Mouse (Mus musculus) heart, embryonic 11.5 days (tissue): ENCODE data around the gene Ctsf. TPM values are rescaled to one million over a fixed set of nuclear protein-coding genes. Genes with fewer than 3 reads are reported as not detected.

Experiments used
- ATAC-seq: fragments of 200-750 bp; cut with Nextera tagmentation; replicated peaks from 2 replicates; pipeline ENCODE4 v1.8.0; 2017; ENCODE audit warnings: moderate library complexity; ENCODE audit not compliant: insufficient number of reproducible peaks, low FRiP score, low TSS enrichment
- H3K27ac ChIP-seq: fragments of 300-500 bp; sonication (generic); 2 replicates; pipeline ENCODE4 v1.5.1; 2014; ENCODE audit warnings: mild to moderate bottlenecking, low read depth, low read length
- H3K27me3 ChIP-seq: fragments of 300-500 bp; sonication (generic); 2 replicates; pipeline ENCODE4 v1.6.1; 2014; ENCODE audit warnings: mild to moderate bottlenecking, low read length, mixed read lengths; ENCODE audit not compliant: control insufficient read depth, insufficient read depth
- H3K36me3 ChIP-seq: fragments of 300-500 bp; sonication (generic); 2 replicates; pipeline ENCODE4 v1.6.1; 2014; ENCODE audit warnings: mild to moderate bottlenecking, low read length, moderate library complexity, mixed read lengths; ENCODE audit not compliant: control insufficient read depth, insufficient read depth
- H3K4me1 ChIP-seq: fragments of 300-500 bp; sonication (generic); 2 replicates; pipeline ENCODE4 v1.6.1; 2014; ENCODE audit warnings: low read length; ENCODE audit not compliant: control insufficient read depth, insufficient read depth
- H3K4me2 ChIP-seq: fragments of 300-500 bp; sonication (generic); 2 replicates; pipeline ENCODE4 v1.6.1; 2014; ENCODE audit warnings: mild to moderate bottlenecking, moderate library complexity
- H3K4me3 ChIP-seq: fragments of 300-500 bp; sonication (generic); 2 replicates; pipeline ENCODE4 v1.5.1; 2014; ENCODE audit warnings: low read depth, low read length
- H3K9ac ChIP-seq: fragments of 300-500 bp; sonication (generic); 2 replicates; pipeline ENCODE4 v1.6.1; 2014; ENCODE audit warnings: mild to moderate bottlenecking, low read depth, low read length, moderate library complexity
- H3K9me3 ChIP-seq: fragments of 300-500 bp; sonication (generic); replicated peaks from 2 replicates; pipeline ENCODE4 v1.6.1; 2016; ENCODE audit warnings: low read length; ENCODE audit not compliant: control insufficient read depth
- WGBS: fragments of 180-500 bp; shearing (Covaris S2); extraction: QIAGEN DNeasy Blood & Tissue Kit; methylation state at CpG from one replicate; pipeline ENCODE4 v1.1.7; 2014; ENCODE audit not compliant: insufficient replicate concordance; 5-methylcytosine and 5-hydroxymethylcytosine counted together
- polyA plus RNA-seq: library from polyadenylated mRNA; unstranded; fragments of >200 nt; fragmentation: Nextera tagmentation; extraction: Ambion mirVana; gene quantifications from 2 replicates; pipeline ENCODE4 v1.2.1, GENCODE M21; 2014

The Ctsf gene
- polyA plus RNA-seq, 1 experiment from 2014 or later: 23.3 TPM

GRCm38 (mm10) chr19:4840848-4841247 lies 14.1 kb upstream of the Ctsf start:
- 71% methylated on average over 9 of the region's 9 CpGs for WGBS
- Histone ChIP-seq H3K27ac (no peak overlapping the region), H3K4me2 (no peak overlapping the region), H3K36me3 (no peaks in the 10 kb centered on the region), H3K9me3 (no peaks in the 10 kb centered on the region), H3K9ac (no peak overlapping the region), H3K27me3 (peaks cover 27% of the 10 kb centered on the region), H3K4me1 (peaks cover 11% of the 10 kb centered on the region; the same call in 1 of the 2 replicates), H3K4me3 (no peak overlapping the region)
- ATAC-seq: no peak

DNA sequence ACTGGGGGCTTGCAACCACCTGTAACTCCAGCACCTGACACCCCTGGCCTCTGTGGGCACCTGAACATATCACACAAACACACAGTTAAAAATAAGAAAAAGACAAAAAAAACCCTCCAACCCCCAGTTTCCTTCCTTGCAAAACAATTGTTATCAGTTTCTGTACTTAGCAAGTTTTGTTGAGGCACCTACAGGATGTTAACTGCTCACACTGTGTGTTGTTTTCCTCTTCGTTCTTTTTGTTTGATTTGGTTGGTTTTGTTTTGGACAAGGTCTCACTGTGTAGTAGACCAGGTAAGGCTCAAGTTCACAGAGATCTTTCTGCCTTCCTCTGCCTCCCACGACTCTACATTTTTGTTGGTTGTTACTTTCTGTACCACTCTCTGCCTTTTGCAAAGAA lies 12.3 kb upstream of the Ctsf start:
- no peak overlapping the region for H3K27ac ChIP-seq
- H3K4me3 ChIP-seq: no peak overlapping the region
- H3K4me1 ChIP-seq: peaks cover 11% of the 10 kb centered on the region; the same call in 1 of the 2 replicates
- H3K36me3 ChIP-seq: no peaks in the 10 kb centered on the region
- H3K9ac ChIP-seq: no peak overlapping the region
- H3K9me3 ChIP-seq: no peaks in the 10 kb centered on the region
- ATAC-seq: no peak
- no peak overlapping the region for H3K4me2 ChIP-seq
- 43% methylated on average over 2 of the region's 2 CpGs for WGBS
- peaks cover 27% of the 10 kb centered on the region for H3K27me3 ChIP-seq

DNA sequence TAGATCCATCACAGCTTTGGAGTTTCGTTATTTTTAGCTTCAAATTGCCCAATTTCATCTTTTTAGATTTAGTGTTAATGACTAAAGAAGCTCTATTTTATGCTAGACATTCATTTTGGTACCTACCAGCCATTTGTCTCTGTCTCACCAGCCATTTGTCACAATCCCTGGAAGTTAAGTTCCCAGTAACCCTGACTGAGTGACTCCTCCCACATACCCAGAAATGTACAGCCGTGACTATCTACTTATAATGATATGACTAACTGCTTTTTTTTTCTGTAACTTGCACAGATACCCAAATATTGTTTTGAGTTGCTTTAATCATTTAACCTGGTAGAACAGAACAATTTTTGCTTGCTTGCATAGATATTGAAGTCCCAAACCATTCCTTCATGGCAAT lies 9.1 kb upstream of the Ctsf start:
- Histone ChIP-seq H3K4me1 (no peaks in the 10 kb centered on the region), H3K9me3 (no peaks in the 10 kb centered on the region), H3K36me3 (no peaks in the 10 kb centered on the region), H3K4me3 (no peak overlapping the region), H3K27ac (no peak overlapping the region), H3K4me2 (no peak overlapping the region), H3K9ac (no peak overlapping the region), H3K27me3 (peaks cover 17% of the 10 kb centered on the region)
- ATAC-seq: no peak
- WGBS: 57% methylated on average over 2 of the region's 2 CpGs

DNA sequence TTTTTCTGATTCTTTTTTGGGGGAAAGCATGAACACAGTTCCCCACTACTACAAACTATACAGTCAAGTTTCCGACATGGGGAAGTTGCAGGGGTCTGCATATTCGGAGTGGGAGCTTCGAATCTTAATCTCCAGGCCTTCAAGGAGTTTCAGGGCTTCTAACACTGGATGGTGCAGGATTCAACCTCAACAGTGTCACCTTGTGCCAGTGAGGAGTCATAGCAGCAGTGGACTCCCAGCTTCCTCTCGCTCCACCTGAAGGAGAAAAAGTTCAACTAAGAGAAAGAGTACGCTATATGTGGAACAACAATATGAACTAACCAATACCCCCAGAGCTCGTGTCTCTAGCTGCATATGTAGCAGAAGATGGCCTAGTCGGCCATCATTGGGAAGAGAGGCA lies 7.4 kb upstream of the Ctsf start:
- H3K4me3 ChIP-seq: no peak overlapping the region
- H3K9me3 ChIP-seq: no peaks in the 10 kb centered on the region
- no peak overlapping the region for H3K4me2 ChIP-seq
- H3K27me3 ChIP-seq: peaks cover 2% of the 10 kb centered on the region; the same call in 1 of the 2 replicates
- no peaks in the 10 kb centered on the region for H3K4me1 ChIP-seq
- no peak overlapping the region for H3K9ac ChIP-seq
- WGBS: 38% methylated on average over 7 of the region's 7 CpGs
- no peaks in the 10 kb centered on the region for H3K36me3 ChIP-seq
- no peak for ATAC-seq
- H3K27ac ChIP-seq: no peak overlapping the region

GRCm38 (mm10) chr19:4849800-4850199 lies 5.1 kb upstream of the Ctsf start:
- no peak for ATAC-seq
- WGBS: 61% methylated on average over 4 of the region's 4 CpGs

DNA sequence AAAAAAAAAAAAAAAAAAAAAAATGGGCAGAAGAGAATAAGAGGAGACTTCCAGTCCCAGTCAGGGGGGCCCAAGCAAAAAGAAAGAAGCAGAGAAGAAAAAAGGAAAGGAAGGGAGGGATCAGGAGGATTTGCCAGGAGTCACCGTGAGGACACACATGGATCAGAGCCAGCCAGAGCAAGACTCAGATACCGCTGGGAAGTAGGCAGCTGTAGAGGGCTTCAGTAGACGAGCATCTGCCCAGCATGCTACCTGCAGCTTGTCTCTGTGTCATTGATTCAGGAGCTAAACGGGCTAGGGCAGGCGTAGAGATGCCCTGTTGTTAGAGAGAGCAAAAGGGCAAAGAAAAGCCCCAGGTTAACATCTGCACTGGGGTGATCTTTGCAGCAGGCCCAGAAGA lies 4.6 kb upstream of the Ctsf start:
- no peaks in the 10 kb centered on the region; the same call in 1 of the 2 replicates for H3K4me1 ChIP-seq
- no peak overlapping the region for H3K4me3 ChIP-seq
- no peak overlapping the region for H3K9ac ChIP-seq
- H3K27ac ChIP-seq: no peak overlapping the region
- WGBS: 48% methylated on average over 5 of the region's 5 CpGs
- no peaks in the 10 kb centered on the region for H3K36me3 ChIP-seq
- ATAC-seq: no peak
- H3K9me3 ChIP-seq: no peaks in the 10 kb centered on the region
- peaks cover 2% of the 10 kb centered on the region; the same call in 1 of the 2 replicates for H3K27me3 ChIP-seq
- H3K4me2 ChIP-seq: no peak overlapping the region

More at GRCm38 (mm10) chr19:4849800-4850199, 5.1 kb upstream of the Ctsf start:
- H3K4me3 ChIP-seq: no peak overlapping the region
- no peak overlapping the region for H3K9ac ChIP-seq
- no peaks in the 10 kb centered on the region for H3K9me3 ChIP-seq
- no peaks in the 10 kb centered on the region; the same call in 1 of the 2 replicates for H3K4me1 ChIP-seq
- peaks cover 2% of the 10 kb centered on the region; the same call in 1 of the 2 replicates for H3K27me3 ChIP-seq
- no peak overlapping the region for H3K27ac ChIP-seq
- no peaks in the 10 kb centered on the region for H3K36me3 ChIP-seq
- H3K4me2 ChIP-seq: no peak overlapping the region

DNA sequence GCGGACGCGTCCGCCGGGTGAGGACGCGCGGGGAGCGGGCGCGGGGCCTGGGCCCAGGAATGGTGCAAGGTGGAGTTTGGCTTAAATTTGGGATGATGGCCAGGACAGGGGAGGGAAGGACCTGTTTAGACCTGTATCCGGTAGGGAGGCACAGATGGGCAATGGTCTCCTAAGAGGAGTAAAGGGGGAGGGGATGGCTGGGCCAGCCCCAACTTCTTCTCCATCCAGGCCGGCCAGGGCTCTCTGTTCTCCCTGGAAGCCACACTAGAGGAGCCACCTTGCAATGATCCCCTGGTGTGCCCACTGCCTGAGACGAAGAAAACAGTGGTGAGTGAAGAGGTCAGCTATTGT lies 515 bp downstream of the Ctsf start:
- Histone ChIP-seq H3K27ac (no peak overlapping the region), H3K4me1 (peaks cover 2% of the 10 kb centered on the region; the same call in 1 of the 2 replicates), H3K36me3 (no peaks in the 10 kb centered on the region), H3K9me3 (no peaks in the 10 kb centered on the region), H3K9ac (peak overlapping the region; percentile 75), H3K4me3 (peak overlapping the region; percentile 59), H3K4me2 (peak overlapping the region; percentile 95), H3K27me3 (peaks cover under 1% of the 10 kb centered on the region; the same call in 1 of the 2 replicates)
- ATAC-seq: 0 out of 2 replicates have a peak, but pooled peaks have one; percentile 5
- WGBS: 3% methylated on average over 14 of the region's 14 CpGs

- Histone ChIP-seq H3K27ac (no peak overlapping the region), H3K27me3 (no peaks in the 10 kb centered on the region), H3K4me2 (peak overlapping the region; percentile 95; the same call in 1 of the 2 replicates), H3K9ac (no peak overlapping the region), H3K4me3 (peak overlapping the region; percentile 59), H3K4me1 (peaks cover 2% of the 10 kb centered on the region; the same call in 1 of the 2 replicates), H3K36me3 (no peaks in the 10 kb centered on the region), H3K9me3 (no peaks in the 10 kb centered on the region)
- ATAC-seq: no peak
- WGBS: 73% methylated on average over 4 of the region's 4 CpGs
These were observed 1.0 kb downstream of the Ctsf start for GRCm38 (mm10) chr19:4855951-4856350.

DNA sequence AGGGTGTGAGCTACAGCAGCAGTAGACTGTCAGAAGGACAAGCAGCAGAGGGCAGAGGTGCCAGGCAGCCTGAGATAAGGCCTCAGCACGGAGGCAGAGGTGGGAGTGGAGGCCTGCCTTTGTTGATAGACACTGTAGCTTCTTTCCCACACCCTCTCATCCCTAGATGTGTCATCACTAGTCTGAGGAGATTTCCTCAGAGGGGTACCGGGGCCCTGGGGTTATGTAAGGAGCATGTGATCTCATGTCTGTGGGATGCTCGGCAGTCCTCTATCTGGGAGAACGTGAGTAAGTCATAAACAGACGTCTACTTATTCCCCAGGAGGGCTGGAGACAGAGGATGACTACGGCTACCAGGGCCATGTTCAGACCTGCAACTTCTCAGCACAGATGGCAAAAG lies 4.2 kb downstream of the Ctsf start:
- Histone ChIP-seq H3K9me3 (no peaks in the 10 kb centered on the region), H3K27ac (no peak overlapping the region), H3K4me1 (peaks cover 2% of the 10 kb centered on the region; the same call in 1 of the 2 replicates), H3K36me3 (no peaks in the 10 kb centered on the region), H3K27me3 (no peaks in the 10 kb centered on the region), H3K4me2 (no peak overlapping the region), H3K9ac (no peak overlapping the region), H3K4me3 (no peak overlapping the region)
- ATAC-seq: peak; percentile 56
- 32% methylated on average over 6 of the region's 6 CpGs for WGBS
